ENCODE assay signal across 14 mouse cellular contexts in genomic region chr14:42543170-42543701, GRCm38 (mm10). TPM values are rescaled to one million over a fixed set of nuclear protein-coding genes. Genes with fewer than 3 reads are reported as not detected.
A peak's percentile ranks its signal among the peaks of the same experiment; 100 is the strongest.
DNase-seq lines count a peak whose midpoint lies in the region; ATAC-seq and TF ChIP-seq lines count a peak whose summit lies in the region.
"Not testable (repeated sequence)": the region's sequence is repeated elsewhere in the genome, so short reads cannot be mapped to it uniquely, and the experiment has no call there.
"Had no signal": no experiment of that assay in that cellular context is flagged by ENCODE, and none has a peak within 500 bp of the region (broad histone marks: within the 10 kb centered on the region; RNA-seq: fewer than 3 reads in every experiment).

No protein-coding gene starts in this region.

- H3K4me3 ChIP-seq in ES-Bruce4 (ENCODE audit: low read depth, low read length) = peak overlapping the region; percentile 54
- not testable (repeated sequence) for H3K4me3 ChIP-seq in hindbrain, embryonic 15.5 days; midbrain, embryonic 16.5 days (ENCODE audit: low read depth, low read length)

- H3K27ac ChIP-seq in ES-Bruce4 (ENCODE audit: insufficient read depth, low read length); hindbrain, embryonic 15.5 days (replicated peaks); midbrain, embryonic 16.5 days (ENCODE audit: low read length): not testable (repeated sequence)

- not testable (repeated sequence) for H3K36me3 ChIP-seq in ES-Bruce4 (ENCODE audit: control insufficient read depth, insufficient read depth, low read length, poor library complexity, severe bottlenecking); hindbrain, embryonic 15.5 days; midbrain, embryonic 16.5 days (ENCODE audit: control insufficient read depth, insufficient read depth, low read length)

- peak; percentile 4 for DNase-seq in cerebellum, adult 8-10 months
- DNase-seq in kidney, postnatal 25 days = peak; percentile 9 to 34
- DNase-seq in left cerebral cortex, postnatal 10 days (ENCODE audit: extremely low spot score in 1 of 2, low spot score in 2 of 2) = peak; percentile 24 to 32
- peak; percentile 25 for DNase-seq in right cerebral cortex, postnatal 4 days

- H3K9ac ChIP-seq in ES-Bruce4 (ENCODE audit: low read depth, poor library complexity, severe bottlenecking); hindbrain, embryonic 15.5 days; midbrain, embryonic 16.5 days (ENCODE audit: low read depth, low read length): not testable (repeated sequence)

- TF ChIP-seq POLR2A in ES-Bruce4 (IDR thresholded peaks at IDR 0.05; ENCODE audit: insufficient read depth, low read length) = not testable (repeated sequence)

- H3K4me2 ChIP-seq in hindbrain, embryonic 15.5 days; midbrain, embryonic 16.5 days (ENCODE audit: low read length): not testable (repeated sequence)

- not testable (repeated sequence) for H3K27me3 ChIP-seq in ES-Bruce4 (ENCODE audit: control insufficient read depth, insufficient read depth, low read length, poor library complexity, severe bottlenecking); hindbrain, embryonic 15.5 days; midbrain, embryonic 16.5 days (ENCODE audit: control insufficient read depth, insufficient read depth, low read depth, low read length)

- not testable (repeated sequence) for H3K4me1 ChIP-seq in ES-Bruce4 (ENCODE audit: control insufficient read depth, insufficient read depth, low read length); hindbrain, embryonic 15.5 days (replicated peaks); midbrain, embryonic 16.5 days (ENCODE audit: control insufficient read depth, insufficient read depth, low read length)

- 10% methylated on average over 28 of the region's 31 CpGs for WGBS in hindbrain, embryonic 15.5 days
- WGBS in midbrain, embryonic 16.5 days = 12% methylated on average over 19 of the region's 31 CpGs

- intact Hi-C loops in left cerebral cortex, postnatal 10 days (cut with DNase I) = not testable (repeated sequence)

- not testable (repeated sequence) for TF ChIP-seq EP300 in ES-Bruce4 (IDR thresholded peaks at IDR 0.05; ENCODE audit: insufficient read depth, low read depth, low read length)

- peak; percentile 91 for ATAC-seq in frontal cortex, adult (ENCODE audit: low TSS enrichment)
- peak; percentile 80 for ATAC-seq in hindbrain, embryonic 15.5 days (ENCODE audit: low FRiP score, low read depth)
- peak; percentile 82 for ATAC-seq in midbrain, embryonic 16.5 days

- TF ChIP-seq CTCF in ES-Bruce4 (IDR thresholded peaks at IDR 0.05; ENCODE audit: low read depth, low read length) = peak; percentile 57

- H3K9me3 ChIP-seq in ES-Bruce4 (replicated peaks; ENCODE audit: control insufficient read depth, insufficient read depth, low read length, poor library complexity, severe bottlenecking); hindbrain, embryonic 15.5 days; midbrain, embryonic 16.5 days (replicated peaks; ENCODE audit: control insufficient read depth, low read length, poor library complexity, severe bottlenecking): not testable (repeated sequence)

RNA-seq across cellular contexts. Expression of gene Gm8024, which starts 19.2 kb away (rescaled TPM):
- not detected in 2 replicates for polyA plus RNA-seq in ES-Bruce4 (2011; ENCODE audit: insufficient read depth, insufficient read length, low read depth, missing spikeins)
- polyA plus RNA-seq in hindbrain, embryonic 15.5 days (2015; fragmentation: Nextera tagmentation; extraction: Ambion mirVana) = not detected in 2 replicates
- total RNA-seq in left cerebral cortex, postnatal 10 days (2021) = not detected
- not detected in 2 replicates for polyA plus RNA-seq in midbrain, embryonic 16.5 days (2015; fragmentation: Nextera tagmentation; extraction: Ambion mirVana)
- total RNA-seq: gastrocnemius, postnatal 4 days; heart, postnatal 25 days; liver, adult 2 months; neutrophil, adult 5-6 weeks had no signal
- polyA plus RNA-seq: embryonic facial prominence, embryonic 10.5 days; liver, adult 2 months; macrophage had no signal

RNA-seq across cellular contexts. Expression of gene Gm8020, which starts 41.1 kb away (rescaled TPM):
- not detected in 2 replicates for polyA plus RNA-seq in ES-Bruce4 (2011; ENCODE audit: insufficient read depth, insufficient read length, low read depth, missing spikeins)
- not detected in 2 replicates for polyA plus RNA-seq in hindbrain, embryonic 15.5 days (2015; fragmentation: Nextera tagmentation; extraction: Ambion mirVana)
- not detected for total RNA-seq in left cerebral cortex, postnatal 10 days (2021)
- polyA plus RNA-seq in midbrain, embryonic 16.5 days (2015; fragmentation: Nextera tagmentation; extraction: Ambion mirVana) = not detected in 2 replicates
- total RNA-seq: gastrocnemius, postnatal 4 days; heart, postnatal 25 days; liver, adult 2 months; neutrophil, adult 5-6 weeks had no signal
- polyA plus RNA-seq: embryonic facial prominence, embryonic 10.5 days; liver, adult 2 months; macrophage had no signal

RNA-seq across cellular contexts. Expression of gene Gm17124, which starts 56.4 kb away (rescaled TPM):
- not detected in 2 replicates for polyA plus RNA-seq in ES-Bruce4 (2011; ENCODE audit: insufficient read depth, insufficient read length, low read depth, missing spikeins)
- not detected in 2 replicates for polyA plus RNA-seq in hindbrain, embryonic 15.5 days (2015; fragmentation: Nextera tagmentation; extraction: Ambion mirVana)
- not detected for total RNA-seq in left cerebral cortex, postnatal 10 days (2021)
- not detected in 2 replicates for polyA plus RNA-seq in midbrain, embryonic 16.5 days (2015; fragmentation: Nextera tagmentation; extraction: Ambion mirVana)
- total RNA-seq: gastrocnemius, postnatal 4 days; heart, postnatal 25 days; liver, adult 2 months; neutrophil, adult 5-6 weeks had no signal
- polyA plus RNA-seq: embryonic facial prominence, embryonic 10.5 days; liver, adult 2 months; macrophage had no signal
